8 mouse cellular contexts compared by ENCODE assay signal in the genomic region with DNA sequence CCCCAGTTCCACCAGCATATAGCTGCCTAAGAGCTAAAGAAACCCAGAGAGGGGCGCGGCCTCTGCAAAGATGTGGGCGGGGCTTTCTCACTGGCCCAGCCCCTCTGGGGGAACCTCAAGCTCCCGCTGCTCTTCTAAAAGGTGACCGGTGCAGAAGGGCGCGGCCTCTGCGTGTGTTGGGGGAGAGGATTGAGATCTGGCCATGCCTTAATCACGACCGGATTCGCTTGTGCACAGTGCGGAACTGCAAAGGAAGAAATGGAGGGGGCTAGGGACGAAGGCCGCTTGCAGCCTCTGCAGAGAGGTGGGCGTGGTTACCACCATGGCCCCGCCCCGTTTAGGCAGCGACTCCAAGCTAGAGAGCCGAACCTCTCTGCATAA. TPM values are rescaled to one million over a fixed set of nuclear protein-coding genes. Genes with fewer than 3 reads are reported as not detected.
DNase-seq lines count a peak whose midpoint lies in the region; ATAC-seq and TF ChIP-seq lines count a peak whose summit lies in the region.

No protein-coding gene starts in this region.

- H3K4me1 ChIP-seq in MEL (ENCODE audit: control insufficient read depth in 1 of 2, insufficient read depth in 2 of 2, low read length in 2 of 2), result peaks cover 5 to 32% of the 10 kb centered on the region in 2 experiments
- H3K4me1 ChIP-seq in cerebellum, adult 2 months (ENCODE audit: control insufficient read depth, insufficient read depth, low read length), result peaks cover 24% of the 10 kb centered on the region
- H3K4me1 ChIP-seq in lung, embryonic 16.5 days (replicated peaks; ENCODE audit: control insufficient read depth, insufficient read depth, low read length), result peaks cover 28% of the 10 kb centered on the region

- H3K79me2 ChIP-seq in MEL (ENCODE audit: control insufficient read depth, insufficient read depth, low read length, poor library complexity), result no peaks in the 10 kb centered on the region

- under 1% methylated on average over 19 of the region's 19 CpGs for WGBS in cerebellum, adult 2 months
- WGBS in lung, embryonic 16.5 days, result under 1% methylated on average over 19 of the region's 19 CpGs

- TF ChIP-seq POLR2A in MEL (IDR thresholded peaks at IDR 0.05; ENCODE audit: control insufficient read depth in 1 of 2, insufficient read depth in 1 of 2, low read depth in 1 of 2, low read length in 2 of 2, poor library complexity in 1 of 2), result no peak
- 0 out of 2 replicates have a peak, but pooled peaks have one; percentile 44 for TF ChIP-seq POLR2A in cerebellum, adult 2 months (IDR thresholded peaks at IDR 0.05; ENCODE audit: borderline replicate concordance, insufficient read depth, low read length)

- no peak overlapping the region for H3K27ac ChIP-seq in MEL (ENCODE audit: control insufficient read depth, low read depth, low read length)
- H3K27ac ChIP-seq in cerebellum, adult 2 months (ENCODE audit: insufficient read depth, low read length), result peak overlapping the region; percentile 17; the same call in 1 of the 2 replicates
- H3K27ac ChIP-seq in lung, embryonic 16.5 days (ENCODE audit: low read length), result no peak overlapping the region

- no peaks in the 10 kb centered on the region for H3K9me3 ChIP-seq in MEL (replicated peaks; ENCODE audit: insufficient read depth, low read length)
- no peaks in the 10 kb centered on the region for H3K9me3 ChIP-seq in lung, embryonic 16.5 days (ENCODE audit: control insufficient read depth, low read length)

- H3K36me3 ChIP-seq in MEL (ENCODE audit: control insufficient read depth in 1 of 2, insufficient read depth in 2 of 2, low read length in 2 of 2), result peaks cover 0 to 20% of the 10 kb centered on the region in 2 experiments; a peak in 2 of 4 replicates
- H3K36me3 ChIP-seq in lung, embryonic 16.5 days (ENCODE audit: control insufficient read depth, insufficient read depth, low read length), result no peaks in the 10 kb centered on the region

- TF ChIP-seq RAD21 in MEL (IDR thresholded peaks at IDR 0.05; ENCODE audit: low read depth, low read length), result no peak

- peak overlapping the region; percentile 88 for H3K4me2 ChIP-seq in lung, embryonic 16.5 days (ENCODE audit: low read depth, low read length)

- TF ChIP-seq EP300 in MEL (IDR thresholded peaks at IDR 0.05; ENCODE audit: low read depth in 1 of 2, low read length in 2 of 2), result no peak

- TF ChIP-seq CTCF in MEL (IDR thresholded peaks at IDR 0.05 in 2 of 3, conservative IDR thresholded peaks at IDR 0.05 in 1 of 3; ENCODE audit: control insufficient read depth in 1 of 3, insufficient read depth in 1 of 3, low read depth in 2 of 3, low read length in 3 of 3, poor library complexity in 1 of 3, severe bottlenecking in 1 of 3), result no peak
- TF ChIP-seq CTCF in cerebellum, adult 2 months (IDR thresholded peaks at IDR 0.05; ENCODE audit: borderline replicate concordance, insufficient read depth, low read depth, low read length), result no peak

- H3K9ac ChIP-seq in MEL (ENCODE audit: control insufficient read depth, low read depth, low read length, poor library complexity, severe bottlenecking), result peak overlapping the region; percentile 34; the same call in 1 of the 2 replicates
- peak overlapping the region; percentile 57 for H3K9ac ChIP-seq in lung, embryonic 16.5 days (ENCODE audit: low read length)

- peak; percentile 94 for ATAC-seq in hematopoietic stem cell, adult 5-6 weeks (replicated peaks in 1 of 2; ENCODE audit: insufficient read depth in 1 of 2, low FRiP score in 2 of 2, low TSS enrichment in 1 of 2, low read depth in 1 of 2, poor library complexity in 2 of 2, severe bottlenecking in 2 of 2)
- ATAC-seq in lung, embryonic 16.5 days (ENCODE audit: low read depth), result peak; percentile 98

- no peaks in the 10 kb centered on the region for H3K27me3 ChIP-seq in MEL (ENCODE audit: control insufficient read depth in 1 of 2, insufficient read depth in 2 of 2, low read length in 2 of 2)
- H3K27me3 ChIP-seq in cerebellum, adult 2 months (ENCODE audit: control insufficient read depth, insufficient read depth, low read length), result no peaks in the 10 kb centered on the region
- no peaks in the 10 kb centered on the region for H3K27me3 ChIP-seq in lung, embryonic 16.5 days (ENCODE audit: control insufficient read depth, insufficient read depth, low read depth, low read length)

- DNase-seq in MEL (ENCODE audit: low read depth, low spot score), result peak; percentile 96
- peak; percentile 96 to 98 for DNase-seq in cerebellum, adult 2 months
- peak; percentile 95 for DNase-seq in forelimb bud, embryonic 11.5 days (ENCODE audit: low read depth, low spot score)
- peak; percentile 92 for DNase-seq in layer of hippocampus, adult 9-10 months (ENCODE audit: low spot score)
- peak; percentile 90 for DNase-seq in ovary, postnatal 10 days (ENCODE audit: low spot score)
- DNase-seq in thymus, postnatal 10 days (ENCODE audit: low spot score in 2 of 2), result peak; percentile 93 to 96

- peak overlapping the region; percentile 55 to 73 for H3K4me3 ChIP-seq in MEL (ENCODE audit: control insufficient read depth in 1 of 2, insufficient read depth in 1 of 2, low read depth in 2 of 2, low read length in 2 of 2)
- peak overlapping the region; percentile 84 for H3K4me3 ChIP-seq in cerebellum, adult 2 months (replicated peaks; ENCODE audit: insufficient read depth, low read depth, low read length)
- H3K4me3 ChIP-seq in lung, embryonic 16.5 days (ENCODE audit: low read length), result peak overlapping the region; percentile 80

TF ChIP-seq in MEL, 35 proteins besides CTCF, POLR2A, EP300 and RAD21:
- TF ChIP-seq ETS1 (IDR thresholded peaks at IDR 0.05; ENCODE audit: low read depth, low read length) (no peak), USF2 (IDR thresholded peaks at IDR 0.05; ENCODE audit: borderline replicate concordance in 1 of 2, insufficient read depth in 1 of 2, low read depth in 1 of 2, low read length in 2 of 2) (no peak), ZMIZ1 (IDR thresholded peaks at IDR 0.05; ENCODE audit: low read depth, low read length) (no peak), MAZ (IDR thresholded peaks at IDR 0.05; ENCODE audit: low read depth, low read length) (no peak), MXI1 (IDR thresholded peaks at IDR 0.05; ENCODE audit: low read depth, low read length) (no peak), MAFK (IDR thresholded peaks at IDR 0.05; ENCODE audit: borderline replicate concordance, low read depth, low read length) (no peak), NELFE (IDR thresholded peaks at IDR 0.05; ENCODE audit: low read depth, low read length) (no peak), USF1 (IDR thresholded peaks at IDR 0.05; ENCODE audit: low read depth, low read length) (no peak), RCOR1 (IDR thresholded peaks at IDR 0.05; ENCODE audit: low read depth, low read length) (no peak), ELF1 (IDR thresholded peaks at IDR 0.05; ENCODE audit: low read depth, low read length) (no peak), MYB (IDR thresholded peaks at IDR 0.05; ENCODE audit: low read depth, low read length) (no peak), TBP (IDR thresholded peaks at IDR 0.05; ENCODE audit: low read depth, low read length) (no peak), MYC (IDR thresholded peaks at IDR 0.05; ENCODE audit: low read depth, low read length) (no peak)

RNA-seq across cellular contexts. Expression of a gene that starts 0.3 kb away (rescaled TPM):
- total RNA-seq in MEL (2012; rRNA removed), result 3.1 and 3.3 TPM in 2 replicates
- 1 to 10 TPM in 1 of 2 experiments, not detected in 1; 8.5 TPM for polyA plus RNA-seq in MEL (2012; ENCODE audit: insufficient read depth in 1 of 2, insufficient read length in 2 of 2, low read depth in 1 of 2, low replicate concordance in 2 of 2, missing spikeins in 1 of 2)
- polyA plus RNA-seq in cerebellum, adult 2 months (2012; rRNA removed), result 70.7 and 75.2 TPM in 2 replicates
- 8.2 and 12.1 TPM in 2 replicates for total RNA-seq in hematopoietic stem cell, adult 5-6 weeks (2017)
- 12.0 and 12.2 TPM in 2 replicates for polyA plus RNA-seq in lung, embryonic 16.5 days (2015; fragmentation: Nextera tagmentation; extraction: Ambion mirVana)

RNA-seq across cellular contexts. Expression of a gene that starts 41.5 kb away (rescaled TPM):
- 1.8 and 2.0 TPM in 2 replicates for total RNA-seq in MEL (2012; rRNA removed)
- polyA plus RNA-seq in MEL (2012; ENCODE audit: insufficient read depth in 1 of 2, insufficient read length in 2 of 2, low read depth in 1 of 2, low replicate concordance in 2 of 2, missing spikeins in 1 of 2), result 1 to 10 TPM in 1 of 2 experiments, not detected in 1; 3.0 TPM
- 169 and 172 TPM in 2 replicates for polyA plus RNA-seq in cerebellum, adult 2 months (2012; rRNA removed)
- 1.7 and 3.5 TPM in 2 replicates for total RNA-seq in hematopoietic stem cell, adult 5-6 weeks (2017)
- polyA plus RNA-seq in lung, embryonic 16.5 days (2015; fragmentation: Nextera tagmentation; extraction: Ambion mirVana), result 7.0 and 7.8 TPM in 2 replicates

RNA-seq across cellular contexts. Expression of a gene that starts 49.0 kb away (rescaled TPM):
- total RNA-seq in MEL (2012; rRNA removed), result not detected in 2 replicates
- not detected for polyA plus RNA-seq in MEL (2012; ENCODE audit: insufficient read depth in 1 of 2, insufficient read length in 2 of 2, low read depth in 1 of 2, low replicate concordance in 2 of 2, missing spikeins in 1 of 2)
- polyA plus RNA-seq in cerebellum, adult 2 months (2012; rRNA removed), result not detected in 2 replicates
- not detected in 2 replicates for total RNA-seq in hematopoietic stem cell, adult 5-6 weeks (2017)
- polyA plus RNA-seq in lung, embryonic 16.5 days (2015; fragmentation: Nextera tagmentation; extraction: Ambion mirVana), result 0.80 and 0.94 TPM in 2 replicates

RNA-seq across cellular contexts. Expression of a gene that starts 57.1 kb away (rescaled TPM):
- total RNA-seq in MEL (2012; rRNA removed), result 82.5 and 102 TPM in 2 replicates
- 100 to 1,000 TPM in 1 of 2 experiments, not detected in 1; 113 TPM for polyA plus RNA-seq in MEL (2012; ENCODE audit: insufficient read depth in 1 of 2, insufficient read length in 2 of 2, low read depth in 1 of 2, low replicate concordance in 2 of 2, missing spikeins in 1 of 2)
- 35.3 and 38.8 TPM in 2 replicates for polyA plus RNA-seq in cerebellum, adult 2 months (2012; rRNA removed)
- 48.8 and 58.0 TPM in 2 replicates for total RNA-seq in hematopoietic stem cell, adult 5-6 weeks (2017)
- 53.4 and 55.2 TPM in 2 replicates for polyA plus RNA-seq in lung, embryonic 16.5 days (2015; fragmentation: Nextera tagmentation; extraction: Ambion mirVana)

Comparison
In these comparisons a context has a peak if more than half of its experiments do, and no peak if none do; other contexts are left out.
1. RNA of a gene that starts 41.5 kb away (polyA plus RNA-seq): 169 to 172 TPM in cerebellum, adult 2 months; 7.0 to 7.8 TPM in lung, embryonic 16.5 days and 3.0 TPM in MEL; every median in the first group is over 10 times any median in the second.
2. Peak in every context shown above with its lines, with median percentiles within 50 percentile points of each other: DNase-seq and H3K4me3 ChIP-seq.